In genomic region chr2:181581402-181582120, GRCm38 (mm10) we compare ENCODE assay signal across 8 mouse cellular contexts. TPM values are rescaled to one million over a fixed set of nuclear protein-coding genes. Genes with fewer than 3 reads are reported as not detected.
DNase-seq lines count a peak whose midpoint lies in the region; ATAC-seq lines count a peak whose summit lies in the region.

No protein-coding gene starts in this region.

- peaks cover 35% of the 10 kb centered on the region for H3K36me3 ChIP-seq in hindbrain, embryonic 14.5 days (replicated peaks; ENCODE audit: control insufficient read depth, insufficient read depth)

- no peaks in the 10 kb centered on the region for H3K27me3 ChIP-seq in hindbrain, embryonic 14.5 days (ENCODE audit: control insufficient read depth, insufficient read depth, low read length)

- peak overlapping the region; percentile 93 for H3K27ac ChIP-seq in hindbrain, embryonic 14.5 days

- H3K4me3 ChIP-seq in hindbrain, embryonic 14.5 days (replicated peaks; ENCODE audit: low read length), result peak overlapping the region; percentile 66

- no peaks in the 10 kb centered on the region for H3K9me3 ChIP-seq in hindbrain, embryonic 14.5 days (ENCODE audit: control insufficient read depth, low read length)

- peak overlapping the region; percentile 82 for H3K4me2 ChIP-seq in hindbrain, embryonic 14.5 days (replicated peaks)

- peak; percentile 89 for DNase-seq in ZHBTc4 (ENCODE audit: low read depth, low spot score)
- peak; percentile 67 to 80 for DNase-seq in cerebellum, postnatal 4 days (ENCODE audit: low spot score in 2 of 2)
- DNase-seq in frontal cortex, postnatal 36 days (ENCODE audit: low spot score in 2 of 2), result peak; percentile 86 to 92
- DNase-seq in hindbrain, embryonic 14.5 days (ENCODE audit: low spot score), result peak; percentile 76
- DNase-seq in layer of hippocampus, postnatal 36 days, result peak; percentile 85 to 87
- peak; percentile 87 for DNase-seq in lung, postnatal 14 days
- DNase-seq in ovary, postnatal 14 days (ENCODE audit: low spot score), result peak; percentile 71
- DNase-seq in thymus, postnatal 36 days, result peak; percentile 82 to 85

- WGBS in hindbrain, embryonic 14.5 days, result under 1% methylated on average over 49 of the region's 49 CpGs

- peak; percentile 78 for ATAC-seq in hindbrain, embryonic 14.5 days (ENCODE audit: low FRiP score)

- H3K9ac ChIP-seq in hindbrain, embryonic 14.5 days, result peak overlapping the region; percentile 84

- peaks cover 28% of the 10 kb centered on the region for H3K4me1 ChIP-seq in hindbrain, embryonic 14.5 days (replicated peaks; ENCODE audit: control insufficient read depth, insufficient read depth, low read length)

RNA-seq across cellular contexts. Expression of gene Uckl1, which starts 3.1 kb away (rescaled TPM):
- polyA plus RNA-seq in hindbrain, embryonic 14.5 days (2014; fragmentation: Nextera tagmentation; extraction: Ambion mirVana), result 57.2 and 60.7 TPM in 2 replicates
- 10 to 100 TPM; 59.6 to 60.7 TPM for total RNA-seq in layer of hippocampus, postnatal 36 days (2021)

RNA-seq across cellular contexts. Expression of gene Prpf6, which starts 10.1 kb away (rescaled TPM):
- 53.9 and 58.2 TPM in 2 replicates for polyA plus RNA-seq in hindbrain, embryonic 14.5 days (2014; fragmentation: Nextera tagmentation; extraction: Ambion mirVana)
- 10 to 100 TPM; 55.7 to 58.1 TPM for total RNA-seq in layer of hippocampus, postnatal 36 days (2021)

RNA-seq across cellular contexts. Expression of gene Zfp512b, which starts 11.0 kb away (rescaled TPM):
- polyA plus RNA-seq in hindbrain, embryonic 14.5 days (2014; fragmentation: Nextera tagmentation; extraction: Ambion mirVana), result 68.3 and 86.2 TPM in 2 replicates
- total RNA-seq in layer of hippocampus, postnatal 36 days (2021), result 100 to 1,000 TPM in 1 of 2 experiments, 10 to 100 TPM in 1; 96.3 to 101 TPM

RNA-seq across cellular contexts. Expression of gene Samd10, which starts 17.5 kb away (rescaled TPM):
- polyA plus RNA-seq in hindbrain, embryonic 14.5 days (2014; fragmentation: Nextera tagmentation; extraction: Ambion mirVana), result 192 and 211 TPM in 2 replicates
- total RNA-seq in layer of hippocampus, postnatal 36 days (2021), result 10 to 100 TPM; 14.3 to 16.4 TPM

Comparison
In these comparisons a context has a peak if more than half of its experiments do, and no peak if none do; other contexts are left out.
1. Peak in every context shown above with its lines: DNase-seq, ATAC-seq, H3K4me3 ChIP-seq and H3K27ac ChIP-seq.